Mouse (Mus musculus): ENCODE measurements around the gene Slc17a6.

The Slc17a6 gene

DNA sequence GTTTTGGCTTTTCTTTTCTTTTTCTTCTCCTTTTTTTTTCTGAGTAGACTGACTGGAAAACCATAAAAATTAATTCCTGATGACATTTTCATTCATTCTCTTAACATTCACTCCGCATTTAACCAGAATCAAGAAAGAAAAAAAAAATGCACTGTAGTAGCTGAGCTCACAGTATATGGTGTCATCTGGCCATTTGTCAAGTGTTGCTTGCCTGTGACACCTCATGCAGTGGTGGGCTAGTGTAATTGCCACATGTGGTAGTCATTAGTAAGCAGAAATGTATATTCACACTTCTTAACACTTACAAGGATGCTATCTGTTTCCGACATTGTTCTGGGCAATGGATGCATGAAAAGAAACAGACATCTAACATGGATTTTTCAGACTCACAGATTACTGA is 94.0 kb downstream of the Slc17a6 start:
- no peak overlapping the region for H3K4me3 ChIP-seq (replicated peaks; ENCODE audit: low read length)
- H3K36me3 ChIP-seq (ENCODE audit: insufficient read depth, low read length), result no peaks in the 10 kb centered on the region
- TF ChIP-seq NANOG (IDR thresholded peaks at IDR 0.05; ENCODE audit: borderline replicate concordance, low read length), result no peak
- TF ChIP-seq CTCF (conservative IDR thresholded peaks at IDR 0.05; ENCODE audit: low read length), result no peak
- no peak for TF ChIP-seq POU5F1 (IDR thresholded peaks at IDR 0.05; ENCODE audit: borderline replicate concordance, low read length)
- H3K4me1 ChIP-seq (replicated peaks; ENCODE audit: low read depth, low read length), result no peaks in the 10 kb centered on the region
- H3K27me3 ChIP-seq (ENCODE audit: insufficient read depth, low read length), result no peaks in the 10 kb centered on the region
- H3K9me3 ChIP-seq (ENCODE audit: low read length), result no peaks in the 10 kb centered on the region
